Mouse (Mus musculus) neural tube, embryonic 14.5 days (tissue): Measurements from ENCODE around the gene Rarg. TPM values are rescaled to one million over a fixed set of nuclear protein-coding genes. Genes with fewer than 3 reads are reported as not detected.
A peak's percentile ranks its signal among the peaks of the same experiment; 100 is the strongest.

Experiments used
- ATAC-seq: fragments of 200-750 bp; cut with Nextera tagmentation; 2 replicates; pipeline ENCODE4 v1.8.0; 2017; ENCODE audit warnings: low read depth, mild to moderate bottlenecking, moderate TSS enrichment, moderate library complexity
- H3K27ac ChIP-seq: fragments of 300-500 bp; sonication (generic); 2 replicates; pipeline ENCODE4 v1.5.1; 2014; ENCODE audit warnings: low read depth, mild to moderate bottlenecking, control low read depth, low read length, moderate library complexity, mixed read lengths
- H3K27me3 ChIP-seq: fragments of 300-500 bp; sonication (generic); 2 replicates; pipeline ENCODE4 v1.6.1; 2014; ENCODE audit warnings: low read length; ENCODE audit not compliant: control insufficient read depth, insufficient read depth
- H3K36me3 ChIP-seq: fragments of 300-500 bp; sonication (generic); 2 replicates; pipeline ENCODE4 v1.6.1; 2014; ENCODE audit warnings: low read length, mixed read lengths; ENCODE audit not compliant: control insufficient read depth, insufficient read depth
- H3K4me1 ChIP-seq: fragments of 300-500 bp; sonication (generic); 2 replicates; pipeline ENCODE4 v1.6.1; 2014; ENCODE audit warnings: low read length; ENCODE audit not compliant: control insufficient read depth, insufficient read depth
- H3K4me2 ChIP-seq: fragments of 300-500 bp; sonication (generic); 2 replicates; pipeline ENCODE4 v1.6.1; 2014; ENCODE audit warnings: mild to moderate bottlenecking, low read depth, low read length, control low read depth
- H3K4me3 ChIP-seq: fragments of 300-500 bp; sonication (generic); 2 replicates; pipeline ENCODE4 v1.5.1; 2014; ENCODE audit warnings: low read depth, low read length, control low read depth, mixed read lengths
- H3K9ac ChIP-seq: fragments of 300-500 bp; sonication (generic); replicated peaks from 2 replicates; pipeline ENCODE4 v1.6.1; 2014; ENCODE audit warnings: low read depth, mild to moderate bottlenecking, control low read depth, low read length, mixed read lengths
- H3K9me3 ChIP-seq: fragments of 300-500 bp; sonication (generic); 2 replicates; pipeline ENCODE4 v1.6.1; 2016; ENCODE audit warnings: low read length; ENCODE audit not compliant: control insufficient read depth
- WGBS: fragments of 180-500 bp; shearing (Covaris S2); extraction: QIAGEN DNeasy Blood & Tissue Kit; methylation state at CpG from one replicate; pipeline ENCODE4 v1.1.7; 2014; 5-methylcytosine and 5-hydroxymethylcytosine counted together
- polyA plus RNA-seq: library from polyadenylated mRNA; unstranded; fragments of >200 nt; fragmentation: Nextera tagmentation; extraction: Ambion mirVana; gene quantifications from 2 replicates; pipeline ENCODE4 v1.2.1, GENCODE M21; 2014

Gene Rarg
- polyA plus RNA-seq, 1 experiment from 2014 or later, result 4.3 TPM

DNA sequence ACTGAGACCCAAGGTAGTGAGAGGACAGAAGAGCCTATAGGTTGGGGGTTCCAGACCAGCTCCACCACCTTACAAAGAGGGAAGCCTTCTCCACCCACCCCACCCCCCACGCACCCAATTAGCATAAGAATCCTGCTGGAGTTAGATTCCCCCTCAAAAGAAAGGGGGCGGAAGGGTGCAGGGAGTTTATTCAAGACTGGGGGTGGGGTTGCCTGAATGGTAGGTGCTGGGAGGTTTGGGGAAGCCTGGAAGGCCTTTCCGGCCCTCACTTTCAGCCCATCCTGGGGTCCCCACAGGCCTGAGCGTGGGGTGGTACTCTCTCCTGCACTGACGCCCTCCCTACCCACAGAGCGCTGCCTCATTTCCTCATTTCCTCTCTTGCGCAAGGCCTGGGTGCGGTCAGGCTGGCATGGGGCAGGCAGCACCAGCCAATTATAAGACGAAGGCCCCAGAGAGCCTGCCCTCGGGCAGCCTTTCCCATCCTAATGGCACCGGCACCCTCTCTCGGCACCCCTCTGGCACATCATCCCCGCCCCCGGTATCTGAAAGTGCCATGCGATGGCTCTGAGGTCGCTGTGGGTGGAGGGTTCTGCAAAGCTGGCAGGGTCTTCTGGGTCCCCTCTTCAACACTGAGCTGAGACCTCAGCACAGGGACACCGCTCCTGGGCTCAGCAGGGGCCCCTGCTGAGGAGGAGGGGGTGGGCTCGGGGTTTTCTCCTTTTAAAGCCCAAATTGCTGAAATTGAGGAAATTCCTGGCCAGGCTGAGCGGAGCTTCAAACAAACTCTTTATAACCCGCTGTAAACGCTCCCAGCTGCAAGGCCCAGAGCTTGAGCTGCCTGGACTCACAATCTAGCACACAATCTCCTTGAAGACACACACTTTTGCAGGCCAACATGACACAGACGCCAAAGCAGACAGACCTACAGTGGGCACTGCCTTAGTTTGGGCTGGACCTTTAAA lies 13.8 kb downstream of the Rarg start:
- Histone ChIP-seq H3K4me1 (peaks cover 18% of the 10 kb centered on the region; the same call in 1 of the 2 replicates), H3K27ac (no peak overlapping the region)
- 14% methylated on average over 22 of the region's 22 CpGs for WGBS

GRCm38 (mm10) chr15:102242404-102243228 lies 14.7 kb downstream of the Rarg start:
- peaks cover 15% of the 10 kb centered on the region; the same call in 1 of the 2 replicates for H3K4me1 ChIP-seq
- H3K4me3 ChIP-seq, result no peak overlapping the region
- ATAC-seq, result no peak
- no peak overlapping the region for H3K27ac ChIP-seq
- H3K4me2 ChIP-seq, result no peak overlapping the region
- peaks cover 10% of the 10 kb centered on the region for H3K27me3 ChIP-seq
- no peak overlapping the region for H3K9ac ChIP-seq
- H3K36me3 ChIP-seq, result no peaks in the 10 kb centered on the region
- no peaks in the 10 kb centered on the region for H3K9me3 ChIP-seq
- 26% methylated on average over 12 of the region's 12 CpGs for WGBS

More for the DNA sequence above, 13.8 kb downstream of the Rarg start:
- H3K36me3 ChIP-seq, result no peaks in the 10 kb centered on the region
- no peaks in the 10 kb centered on the region for H3K9me3 ChIP-seq
- no peak for ATAC-seq
- H3K4me3 ChIP-seq, result no peak overlapping the region
- peak overlapping the region; percentile 98 for H3K4me2 ChIP-seq
- 0 out of 2 replicates have a peak overlapping the region, but pooled peaks have one; percentile 7 for H3K9ac ChIP-seq
- peaks cover 12% of the 10 kb centered on the region for H3K27me3 ChIP-seq

DNA sequence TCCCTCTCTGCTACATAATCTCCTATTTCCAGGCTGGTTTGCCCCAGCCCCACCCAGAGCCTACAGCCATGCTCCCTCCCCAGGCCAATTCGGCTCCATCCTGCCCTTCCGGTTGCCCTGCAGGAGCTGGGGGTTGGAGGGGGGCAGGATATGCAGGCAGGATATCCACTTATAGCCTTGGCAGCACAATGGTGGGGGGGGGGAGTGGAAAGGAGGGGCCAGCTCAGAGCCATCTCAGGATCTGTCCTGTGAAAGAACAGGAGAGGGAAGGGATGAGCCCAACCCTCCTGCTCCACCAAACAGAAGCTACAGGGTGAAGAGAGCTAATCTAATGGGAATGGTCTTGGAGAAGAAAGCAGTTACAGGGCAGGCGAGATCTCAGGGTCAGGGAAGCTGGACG lies 16.7 kb downstream of the Rarg start:
- no peak overlapping the region for H3K9ac ChIP-seq
- no peak for ATAC-seq
- no peak overlapping the region for H3K27ac ChIP-seq
- no peaks in the 10 kb centered on the region for H3K9me3 ChIP-seq
- peaks cover 12% of the 10 kb centered on the region; the same call in 1 of the 2 replicates for H3K4me1 ChIP-seq
- H3K4me3 ChIP-seq, result no peak overlapping the region
- no peaks in the 10 kb centered on the region for H3K36me3 ChIP-seq
- 76% methylated on average over 4 of the region's 4 CpGs for WGBS
- no peak overlapping the region for H3K4me2 ChIP-seq
- peaks cover 9% of the 10 kb centered on the region for H3K27me3 ChIP-seq

DNA sequence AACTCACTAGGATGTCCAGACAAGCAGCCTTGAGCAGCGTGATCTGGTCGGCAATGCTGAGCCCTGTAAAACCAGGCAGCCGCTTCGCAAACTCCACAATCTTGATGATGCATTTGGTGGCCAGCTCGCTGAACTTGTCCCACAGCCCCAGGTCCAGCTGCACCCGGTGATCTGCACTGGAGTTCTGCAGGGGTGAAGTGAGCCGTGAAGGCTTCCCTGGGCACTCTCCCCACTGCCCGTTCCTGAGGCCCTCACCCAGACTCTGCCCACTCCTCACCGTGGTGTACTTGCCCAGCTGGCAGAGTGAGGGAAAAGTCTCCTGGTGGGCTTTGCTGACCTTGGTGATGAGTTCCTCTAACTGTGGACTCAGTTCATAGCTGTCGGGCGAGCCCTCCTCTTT lies 17.5 kb downstream of the Rarg start:
- Histone ChIP-seq H3K27ac (no peak overlapping the region), H3K4me3 (no peak overlapping the region), H3K36me3 (no peaks in the 10 kb centered on the region), H3K9ac (no peak overlapping the region), H3K4me2 (no peak overlapping the region), H3K4me1 (peaks cover 10% of the 10 kb centered on the region; the same call in 1 of the 2 replicates), H3K9me3 (no peaks in the 10 kb centered on the region), H3K27me3 (peaks cover 9% of the 10 kb centered on the region)
- ATAC-seq, result no peak
- 77% methylated on average over 11 of the region's 11 CpGs for whole genome bisulfite sequencing

DNA sequence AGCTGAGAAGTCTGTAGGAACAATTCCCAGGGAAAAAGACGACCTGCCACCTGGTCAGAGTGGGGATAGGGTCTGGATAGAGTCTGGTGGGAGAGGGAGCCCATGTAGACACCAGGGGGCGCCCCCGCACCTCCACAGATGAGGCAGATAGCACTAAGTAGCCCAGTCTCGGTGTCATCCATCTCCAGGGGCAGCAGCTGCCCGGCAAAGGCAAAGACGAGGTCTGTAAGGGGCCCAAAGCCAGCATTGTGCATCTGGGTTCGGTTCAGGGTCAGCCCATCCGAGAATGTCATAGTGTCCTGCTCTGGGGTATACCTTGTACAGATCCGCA lies 18.1 kb downstream of the Rarg start:
- peaks cover 7% of the 10 kb centered on the region for H3K27me3 ChIP-seq

DNA sequence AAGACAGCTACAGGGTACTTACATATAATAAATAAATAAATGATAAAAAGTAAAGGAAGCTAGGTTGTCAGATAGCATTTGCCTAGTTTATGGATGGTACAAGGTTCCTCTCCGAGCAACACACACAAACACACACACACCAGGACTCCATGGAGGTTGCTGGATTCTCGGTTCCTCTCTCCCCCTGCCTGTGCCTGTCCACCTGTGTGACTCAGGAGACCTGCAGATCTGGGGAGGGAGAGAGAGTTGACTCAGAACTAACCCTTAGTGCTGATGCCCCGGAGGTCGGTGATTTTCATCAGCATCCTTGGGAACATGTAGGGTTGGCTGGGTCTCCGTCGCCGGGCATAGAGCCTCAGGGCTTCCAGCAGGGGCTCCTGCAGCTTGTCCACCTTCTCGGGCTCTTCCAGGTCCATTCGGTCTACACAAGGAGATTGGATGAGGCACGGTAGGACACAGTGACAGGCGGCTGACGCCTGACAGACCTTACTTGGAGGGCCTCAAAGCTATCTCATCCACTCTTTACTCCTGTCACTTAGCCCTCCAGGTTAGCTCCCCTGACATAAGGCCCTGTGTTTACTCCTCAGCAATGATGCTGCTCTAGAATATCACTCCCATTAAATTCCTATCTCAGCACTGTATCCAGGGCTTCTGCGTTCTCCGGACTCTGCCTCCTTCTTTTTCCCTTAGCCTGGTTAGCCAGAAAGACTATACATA lies 18.6 kb downstream of the Rarg start:
- ATAC-seq, result no peak
- Histone ChIP-seq H3K36me3 (no peaks in the 10 kb centered on the region), H3K9me3 (no peaks in the 10 kb centered on the region), H3K4me2 (no peak overlapping the region), H3K4me1 (peaks cover 5% of the 10 kb centered on the region; the same call in 1 of the 2 replicates), H3K27ac (no peak overlapping the region), H3K9ac (no peak overlapping the region), H3K4me3 (no peak overlapping the region), H3K27me3 (peaks cover 3% of the 10 kb centered on the region; the same call in 1 of the 2 replicates)
- WGBS, result 92% methylated on average over 14 of the region's 14 CpGs

More for the DNA sequence above, 18.1 kb downstream of the Rarg start:
- H3K4me3 ChIP-seq, result no peak overlapping the region
- no peaks in the 10 kb centered on the region for H3K36me3 ChIP-seq
- H3K27ac ChIP-seq, result no peak overlapping the region
- no peak overlapping the region for H3K9ac ChIP-seq
- peaks cover 8% of the 10 kb centered on the region; the same call in 1 of the 2 replicates for H3K4me1 ChIP-seq
- ATAC-seq, result peak; percentile 78; the same call in 1 of the 2 replicates
- H3K9me3 ChIP-seq, result no peaks in the 10 kb centered on the region
- 15% methylated on average over 9 of the region's 9 CpGs for WGBS
- no peak overlapping the region for H3K4me2 ChIP-seq

GRCm38 (mm10) chr15:102235371-102236027 lies 21.8 kb downstream of the Rarg start:
- Histone ChIP-seq H3K27ac (no peak overlapping the region), H3K27me3 (no peaks in the 10 kb centered on the region), H3K4me1 (no peaks in the 10 kb centered on the region), H3K4me3 (no peak overlapping the region), H3K4me2 (no peak overlapping the region), H3K36me3 (no peaks in the 10 kb centered on the region), H3K9me3 (no peaks in the 10 kb centered on the region), H3K9ac (no peak overlapping the region)
- no peak for ATAC-seq
- 44% methylated on average over 21 of the region's 21 CpGs for whole genome bisulfite sequencing

- H3K9ac ChIP-seq, result no peak overlapping the region
- H3K4me1 ChIP-seq, result no peaks in the 10 kb centered on the region
- H3K36me3 ChIP-seq, result no peaks in the 10 kb centered on the region
- ATAC-seq, result no peak
- no peaks in the 10 kb centered on the region for H3K27me3 ChIP-seq
- no peaks in the 10 kb centered on the region for H3K9me3 ChIP-seq
- H3K4me3 ChIP-seq, result no peak overlapping the region
- no peak overlapping the region for H3K4me2 ChIP-seq
- H3K27ac ChIP-seq, result no peak overlapping the region
- 9% methylated on average over 2 of the region's 2 CpGs for WGBS
Observed at GRCm38 (mm10) chr15:102233896-102234295, 23.4 kb downstream of the Rarg start.
